Mouse (Mus musculus): ENCODE measurements around the gene Ccdc40. TPM values are rescaled to one million over a fixed set of nuclear protein-coding genes. Genes with fewer than 3 reads are reported as not detected.
A peak's percentile ranks its signal among the peaks of the same experiment; 100 is the strongest.

Ccdc40 gene
- polyA plus RNA-seq, 2 experiments = 2.1 to 2.5 TPM

- ATAC-seq (ENCODE audit: low FRiP score, low read depth) = no peak
- H3K27me3 ChIP-seq (ENCODE audit: control insufficient read depth, insufficient read depth, low read length) = no peaks in the 10 kb centered on the region
- no peak overlapping the region for H3K4me3 ChIP-seq (replicated peaks; ENCODE audit: low read length)
- H3K36me3 ChIP-seq (ENCODE audit: control insufficient read depth, insufficient read depth, low read length) = no peaks in the 10 kb centered on the region
- no peak overlapping the region for H3K4me2 ChIP-seq (replicated peaks; ENCODE audit: low read depth, low read length, severe bottlenecking)
- H3K4me1 ChIP-seq (ENCODE audit: control insufficient read depth, insufficient read depth, low read length) = no peaks in the 10 kb centered on the region; the same call in 1 of the 2 replicates
- no peak overlapping the region for H3K27ac ChIP-seq (replicated peaks; ENCODE audit: low read depth, low read length)
- no peak for TF ChIP-seq POLR2A (IDR thresholded peaks at IDR 0.05; ENCODE audit: borderline replicate concordance, extremely low read depth, insufficient read depth, insufficient read length)
- H3K9me3 ChIP-seq (ENCODE audit: control insufficient read depth, low read length) = no peaks in the 10 kb centered on the region
- DNase-seq (ENCODE audit: low spot score) = no peak
- 81% methylated on average over 8 of the region's 8 CpGs for WGBS
- no peak overlapping the region for H3K9ac ChIP-seq (ENCODE audit: low read depth, low read length, severe bottlenecking)
These were observed 31.6 kb downstream of the Ccdc40 start for GRCm38 (mm10) chr11:119259977-119260376.

- DNase-seq (ENCODE audit: low spot score) = no peak
- Histone ChIP-seq H3K27me3 (ENCODE audit: control insufficient read depth, insufficient read depth, low read length) (no peaks in the 10 kb centered on the region), H3K9me3 (ENCODE audit: control insufficient read depth, low read length) (no peaks in the 10 kb centered on the region), H3K27ac (replicated peaks; ENCODE audit: low read depth, low read length) (no peak overlapping the region), H3K4me2 (replicated peaks; ENCODE audit: low read depth, low read length, severe bottlenecking) (no peak overlapping the region), H3K4me3 (replicated peaks; ENCODE audit: low read length) (no peak overlapping the region), H3K36me3 (ENCODE audit: control insufficient read depth, insufficient read depth, low read length) (no peaks in the 10 kb centered on the region), H3K9ac (ENCODE audit: low read depth, low read length, severe bottlenecking) (no peak overlapping the region), H3K4me1 (ENCODE audit: control insufficient read depth, insufficient read depth, low read length) (peaks cover 7% of the 10 kb centered on the region)
- no peak for ATAC-seq (ENCODE audit: low FRiP score, low read depth)
- 90% methylated on average over 13 of the region's 13 CpGs for WGBS
- no peak for TF ChIP-seq POLR2A (IDR thresholded peaks at IDR 0.05; ENCODE audit: borderline replicate concordance, extremely low read depth, insufficient read depth, insufficient read length)
These were observed 36.0 kb downstream of the Ccdc40 start for GRCm38 (mm10) chr11:119264413-119264812.

GRCm38 (mm10) chr11:119265811-119266210 lies 37.4 kb downstream of the Ccdc40 start:
- Histone ChIP-seq H3K9ac (ENCODE audit: low read depth, low read length, severe bottlenecking) (no peak overlapping the region), H3K36me3 (ENCODE audit: control insufficient read depth, insufficient read depth, low read length) (peaks cover 7% of the 10 kb centered on the region), H3K27me3 (ENCODE audit: control insufficient read depth, insufficient read depth, low read length) (no peaks in the 10 kb centered on the region), H3K4me2 (replicated peaks; ENCODE audit: low read depth, low read length, severe bottlenecking) (no peak overlapping the region), H3K9me3 (ENCODE audit: control insufficient read depth, low read length) (no peaks in the 10 kb centered on the region), H3K27ac (replicated peaks; ENCODE audit: low read depth, low read length) (no peak overlapping the region), H3K4me1 (ENCODE audit: control insufficient read depth, insufficient read depth, low read length) (peaks cover 7% of the 10 kb centered on the region), H3K4me3 (replicated peaks; ENCODE audit: low read length) (no peak overlapping the region)
- TF ChIP-seq POLR2A (IDR thresholded peaks at IDR 0.05; ENCODE audit: borderline replicate concordance, extremely low read depth, insufficient read depth, insufficient read length) = no peak
- DNase-seq (ENCODE audit: low spot score) = no peak
- ATAC-seq (ENCODE audit: low FRiP score, low read depth) = no peak
- WGBS = 79% methylated on average over 7 of the region's 7 CpGs

GRCm38 (mm10) chr11:119267241-119267674 lies 38.9 kb downstream of the Ccdc40 start:
- H3K9ac ChIP-seq (ENCODE audit: low read depth, low read length, severe bottlenecking) = no peak overlapping the region
- 64% methylated on average over 6 of the region's 6 CpGs for WGBS
- peak overlapping the region; percentile 85 for H3K4me2 ChIP-seq (replicated peaks; ENCODE audit: low read depth, low read length, severe bottlenecking)
- H3K27ac ChIP-seq (replicated peaks; ENCODE audit: low read depth, low read length) = no peak overlapping the region
- peaks cover 7% of the 10 kb centered on the region for H3K36me3 ChIP-seq (ENCODE audit: control insufficient read depth, insufficient read depth, low read length)
- H3K9me3 ChIP-seq (ENCODE audit: control insufficient read depth, low read length) = no peaks in the 10 kb centered on the region
- H3K27me3 ChIP-seq (ENCODE audit: control insufficient read depth, insufficient read depth, low read length) = no peaks in the 10 kb centered on the region
- peak overlapping the region; percentile 66; the same call in 1 of the 2 replicates for H3K4me3 ChIP-seq (replicated peaks; ENCODE audit: low read length)
- DNase-seq (ENCODE audit: low spot score) = no peak
- TF ChIP-seq POLR2A (IDR thresholded peaks at IDR 0.05; ENCODE audit: borderline replicate concordance, extremely low read depth, insufficient read depth, insufficient read length) = no peak
- H3K4me1 ChIP-seq (ENCODE audit: control insufficient read depth, insufficient read depth, low read length) = peaks cover 7% of the 10 kb centered on the region
- ATAC-seq (ENCODE audit: low FRiP score, low read depth) = 0 out of 2 replicates have a peak, but pooled peaks have one; percentile 23

- Histone ChIP-seq H3K4me2 (replicated peaks; ENCODE audit: low read depth, low read length, severe bottlenecking) (peak within 1 kb of the TSS; percentile 85), H3K27ac (replicated peaks; ENCODE audit: low read depth, low read length) (no peak within 1 kb of the TSS), H3K9ac (ENCODE audit: low read depth, low read length, severe bottlenecking) (peak within 1 kb of the TSS; percentile 65), H3K27me3 (ENCODE audit: control insufficient read depth, insufficient read depth, low read length) (no peaks in the 10 kb centered on the region), H3K36me3 (ENCODE audit: control insufficient read depth, insufficient read depth, low read length) (peaks cover 9% of the 10 kb centered on the region), H3K4me3 (replicated peaks; ENCODE audit: low read length) (peak within 1 kb of the TSS; percentile 66), H3K9me3 (ENCODE audit: control insufficient read depth, low read length) (no peaks in the 10 kb centered on the region), H3K4me1 (ENCODE audit: control insufficient read depth, insufficient read depth, low read length) (peaks cover 7% of the 10 kb centered on the region)
- DNase-seq (ENCODE audit: low spot score) = peak; percentile 93
- ATAC-seq (ENCODE audit: low FRiP score, low read depth) = peak; percentile 92
- 3% methylated on average over 50 of the region's 52 CpGs for WGBS
- 0 out of 2 replicates have a peak, but pooled peaks have one; percentile 29 for TF ChIP-seq POLR2A (IDR thresholded peaks at IDR 0.05; ENCODE audit: borderline replicate concordance, extremely low read depth, insufficient read depth, insufficient read length)
These were observed 39.6 kb downstream of the Ccdc40 start, which contains the start of gene Gaa for GRCm38 (mm10) chr11:119267768-119268556. Gene Gaa, plus strand, starts transcription at chr11:119267887.

All from limb, embryonic 14.5 days (tissue).